Mouse (Mus musculus) thymus, adult 2 months (tissue): Measurements from ENCODE around the gene Triobp. TPM values are rescaled to one million over a fixed set of nuclear protein-coding genes. Genes with fewer than 3 reads are reported as not detected.

Experiments
- DNase-seq: peaks from one replicate; pipeline ENCODE4 v3.0.0; 2021
- H3K27ac ChIP-seq: fragments of 200-500 bp; 2 replicates; pipeline ENCODE4 v1.5.1; 2012; ENCODE audit warnings: low read length, control low read depth; ENCODE audit not compliant: control insufficient read depth, insufficient read depth
- H3K27me3 ChIP-seq: fragments of 200-500 bp; 2 replicates; pipeline ENCODE4 v1.6.1; 2012; ENCODE audit warnings: mild to moderate bottlenecking, low read length, moderate library complexity, mixed read lengths; ENCODE audit not compliant: control insufficient read depth, insufficient read depth
- H3K36me3 ChIP-seq: fragments of 200-500 bp; 2 replicates; pipeline ENCODE4 v1.6.1; 2012; ENCODE audit warnings: mild to moderate bottlenecking, low read length, moderate library complexity; ENCODE audit not compliant: control insufficient read depth, insufficient read depth
- H3K4me1 ChIP-seq: fragments of 200-500 bp; replicated peaks from 2 replicates; pipeline ENCODE4 v1.6.1; 2012; ENCODE audit warnings: low read length; ENCODE audit not compliant: control insufficient read depth, insufficient read depth
- H3K4me3 ChIP-seq: fragments of 200-500 bp; 2 replicates; pipeline ENCODE4 v1.5.1; 2012; ENCODE audit warnings: mild to moderate bottlenecking, low read length, control low read depth, moderate library complexity; ENCODE audit not compliant: control insufficient read depth, insufficient read depth
- CTCF ChIP-seq: fragments of 200-500 bp; IDR thresholded peaks from 2 replicates; pipeline ENCODE4 v1.5.1; 2012; ENCODE audit warnings: mild to moderate bottlenecking, control low read depth, low read length, moderate library complexity, borderline replicate concordance; ENCODE audit not compliant: control insufficient read depth, poor library complexity, insufficient read depth; ENCODE audit errors: extremely low read depth
- POLR2A ChIP-seq: fragments of 200-500 bp; IDR thresholded peaks from 2 replicates; pipeline ENCODE4 v1.6.1; 2012; ENCODE audit warnings: mild to moderate bottlenecking, low read length, control low read depth, moderate library complexity; ENCODE audit not compliant: control insufficient read depth, poor library complexity, insufficient read depth; ENCODE audit errors: extremely low read depth
- WGBS: fragments of 180-500 bp; shearing (Covaris S2); methylation state at CpG from one replicate; pipeline ENCODE4 v1.1.7; 2018; 5-methylcytosine and 5-hydroxymethylcytosine counted together
- polyA plus RNA-seq: library from polyadenylated mRNA; depleted of rRNA; stranded (reverse); fragments of >200 nt; gene quantifications from 2 replicates; pipeline ENCODE4 v1.2.3, GENCODE M21; 2012

Gene Triobp
- polyA plus RNA-seq, 1 experiment: 52.2 TPM

- no peak overlapping the region for H3K27ac ChIP-seq
- DNase-seq: no peak
- WGBS: 98% methylated on average over 6 of the region's 6 CpGs
- no peak overlapping the region for H3K4me3 ChIP-seq
- H3K27me3 ChIP-seq: no peaks in the 10 kb centered on the region
- no peak for TF ChIP-seq CTCF
- no peak for TF ChIP-seq POLR2A
- H3K36me3 ChIP-seq: no peaks in the 10 kb centered on the region
- peaks cover 37% of the 10 kb centered on the region for H3K4me1 ChIP-seq
Observed at GRCm38 (mm10) chr15:78930192-78930706, 17.3 kb upstream of the Triobp start.

- WGBS: 97% methylated on average over 7 of the region's 7 CpGs
- no peak overlapping the region for H3K4me3 ChIP-seq
- peaks cover 36% of the 10 kb centered on the region for H3K4me1 ChIP-seq
Observed at GRCm38 (mm10) chr15:78930801-78931426, 16.6 kb upstream of the Triobp start.

GRCm38 (mm10) chr15:78931577-78931976 is 15.9 kb upstream of the Triobp start:
- H3K4me3 ChIP-seq: no peak overlapping the region
- DNase-seq: peak; percentile 74

More at GRCm38 (mm10) chr15:78930801-78931426, 16.6 kb upstream of the Triobp start:
- Histone ChIP-seq H3K36me3 (no peaks in the 10 kb centered on the region), H3K27ac (no peak overlapping the region), H3K27me3 (no peaks in the 10 kb centered on the region)
- no peak for DNase-seq
- no peak for TF ChIP-seq CTCF
- no peak for TF ChIP-seq POLR2A

DNA sequence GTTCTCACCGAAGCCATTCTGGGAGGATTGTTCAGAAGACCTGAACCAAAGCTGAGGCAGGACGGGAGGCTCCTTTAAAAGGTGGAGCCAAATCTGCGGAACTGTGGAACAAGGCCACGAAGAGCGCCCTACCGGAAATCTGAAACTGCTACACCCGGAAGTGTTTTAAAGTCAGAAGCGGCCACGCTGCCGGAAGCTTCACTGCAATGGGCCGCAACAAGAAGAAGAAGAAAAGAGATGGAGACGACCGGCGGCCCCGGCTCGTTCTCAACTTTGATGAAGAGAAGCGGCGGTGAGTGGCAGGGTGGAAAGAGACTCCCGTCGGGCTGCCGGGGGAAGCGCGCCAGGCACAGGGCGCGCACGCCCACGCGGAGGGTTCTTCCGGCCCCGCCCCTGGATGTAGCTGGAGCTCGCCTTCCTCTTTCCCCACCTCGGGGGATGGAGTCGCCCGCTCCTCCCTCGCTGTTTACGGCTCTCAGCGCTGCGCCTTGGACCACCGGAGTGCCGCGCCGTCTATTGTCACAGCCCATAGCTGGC is 12.7 kb upstream of the Triobp start, which contains the start of gene Nol12:
Gene Nol12, plus strand, starts transcription at position 150 of the 537 bp plus-strand sequence.
- peak; percentile 81 for DNase-seq
- Histone ChIP-seq H3K27me3 (no peaks in the 10 kb centered on the region), H3K36me3 (peaks cover 9% of the 10 kb centered on the region), H3K4me3 (peak within 1 kb of the TSS; percentile 65), H3K4me1 (peaks cover 13% of the 10 kb centered on the region), H3K27ac (peak within 1 kb of the TSS; percentile 77)
- TF ChIP-seq POLR2A (peak; percentile 57), CTCF (0 out of 2 replicates have a peak, but pooled peaks have one; percentile 22)
- under 1% methylated on average over 42 of the region's 42 CpGs for WGBS

More at GRCm38 (mm10) chr15:78931577-78931976, 15.9 kb upstream of the Triobp start:
- WGBS: 6% methylated on average over 3 of the region's 3 CpGs
- Histone ChIP-seq H3K4me1 (peaks cover 29% of the 10 kb centered on the region), H3K27ac (no peak overlapping the region), H3K36me3 (no peaks in the 10 kb centered on the region), H3K27me3 (no peaks in the 10 kb centered on the region)
- TF ChIP-seq POLR2A: no peak
- TF ChIP-seq CTCF: peak; percentile 62; the same call in 1 of the 2 replicates

- no peak overlapping the region for H3K27ac ChIP-seq
- WGBS: 93% methylated on average over 12 of the region's 12 CpGs
- peaks cover 9% of the 10 kb centered on the region for H3K4me1 ChIP-seq
- no peaks in the 10 kb centered on the region for H3K27me3 ChIP-seq
- no peak for TF ChIP-seq POLR2A
- TF ChIP-seq CTCF: no peak
- DNase-seq: no peak
- H3K4me3 ChIP-seq: no peak overlapping the region
- H3K36me3 ChIP-seq: peaks cover 24% of the 10 kb centered on the region
Observed at GRCm38 (mm10) chr15:78936403-78936802, 11.1 kb upstream of the Triobp start.

- H3K4me3 ChIP-seq: no peak overlapping the region
- no peak for TF ChIP-seq CTCF
- TF ChIP-seq POLR2A: no peak
- WGBS: 95% methylated on average over 10 of the region's 10 CpGs
- no peaks in the 10 kb centered on the region for H3K27me3 ChIP-seq
- H3K36me3 ChIP-seq: peaks cover 28% of the 10 kb centered on the region
- no peak for DNase-seq
- no peak overlapping the region for H3K27ac ChIP-seq
- peaks cover 6% of the 10 kb centered on the region for H3K4me1 ChIP-seq
Observed at GRCm38 (mm10) chr15:78937311-78937710, 10.2 kb upstream of the Triobp start.

GRCm38 (mm10) chr15:78937963-78938362 is 9.6 kb upstream of the Triobp start:
- H3K27me3 ChIP-seq: no peaks in the 10 kb centered on the region
- no peak overlapping the region for H3K27ac ChIP-seq
- no peak for DNase-seq
- 98% methylated on average over 2 of the region's 2 CpGs for WGBS
- peaks cover 28% of the 10 kb centered on the region for H3K36me3 ChIP-seq
- no peak overlapping the region for H3K4me3 ChIP-seq
- peaks cover 6% of the 10 kb centered on the region for H3K4me1 ChIP-seq
- no peak for TF ChIP-seq POLR2A
